Mouse (Mus musculus): ENCODE results near the gene Hsd17b2.

Gene Hsd17b2

DNA sequence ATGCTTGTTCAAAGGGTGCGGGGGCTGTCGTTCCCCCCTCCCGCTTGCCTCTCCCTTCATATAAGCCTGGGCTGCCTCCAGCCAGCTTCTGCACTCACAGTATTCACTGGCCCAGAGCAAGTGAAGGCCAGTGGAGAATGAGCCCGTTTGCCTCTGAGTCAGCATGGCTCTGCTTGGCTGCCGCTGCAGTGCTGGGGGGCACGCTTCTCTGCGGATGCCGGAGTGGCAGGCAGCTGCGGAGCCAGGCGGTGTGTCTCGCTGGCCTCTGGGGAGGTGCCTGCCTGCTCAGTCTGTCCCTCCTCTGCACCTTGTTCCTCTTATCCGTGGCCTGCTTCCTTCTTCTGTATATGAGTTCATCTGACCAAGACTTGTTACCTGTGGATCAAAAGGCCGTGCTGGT is at the start of gene Hsd17b2:
Gene Hsd17b2 (plus strand): TSS at position 46 of the 400 bp plus-strand sequence.
- no peak for DNase-seq

DNA sequence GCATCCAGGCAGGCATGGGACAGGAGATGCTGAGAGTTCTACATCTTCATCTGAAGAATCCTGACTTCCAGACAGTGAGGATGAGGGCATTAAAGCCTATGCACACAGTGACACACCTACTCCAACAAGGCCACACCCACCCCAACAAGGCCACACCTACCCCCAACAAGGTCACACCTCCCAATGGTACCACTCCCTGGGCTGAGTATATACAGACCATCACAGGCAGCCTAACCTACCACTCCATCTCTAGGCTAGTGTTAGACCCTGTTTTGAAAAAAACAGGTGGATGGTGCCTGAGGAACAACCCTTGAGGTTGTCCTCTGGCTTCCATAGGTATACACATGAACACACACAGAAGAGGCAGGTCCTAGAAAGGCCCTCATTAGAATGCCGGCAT is 49.4 kb upstream of the Hsd17b2 start:
- DNase-seq = no peak

DNA sequence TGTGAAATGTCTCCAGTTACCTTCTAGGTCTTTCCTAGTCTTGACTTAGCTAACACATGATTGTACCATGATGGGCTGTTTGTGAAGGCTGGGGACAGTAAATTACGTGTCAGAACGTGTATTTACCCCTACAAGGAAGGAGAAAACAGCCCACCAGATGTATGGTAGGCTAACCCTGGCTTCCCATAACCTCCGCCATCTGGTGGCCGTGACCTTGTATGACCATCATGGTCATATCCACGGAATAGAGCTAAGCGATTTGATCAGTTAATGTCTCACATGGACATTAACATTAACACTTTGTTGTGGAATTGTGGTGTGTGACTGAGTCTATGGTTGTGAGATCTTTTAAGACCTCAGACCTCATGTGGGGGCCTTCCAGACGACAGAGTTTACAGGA is 42.7 kb upstream of the Hsd17b2 start:
- no peak for DNase-seq

DNA sequence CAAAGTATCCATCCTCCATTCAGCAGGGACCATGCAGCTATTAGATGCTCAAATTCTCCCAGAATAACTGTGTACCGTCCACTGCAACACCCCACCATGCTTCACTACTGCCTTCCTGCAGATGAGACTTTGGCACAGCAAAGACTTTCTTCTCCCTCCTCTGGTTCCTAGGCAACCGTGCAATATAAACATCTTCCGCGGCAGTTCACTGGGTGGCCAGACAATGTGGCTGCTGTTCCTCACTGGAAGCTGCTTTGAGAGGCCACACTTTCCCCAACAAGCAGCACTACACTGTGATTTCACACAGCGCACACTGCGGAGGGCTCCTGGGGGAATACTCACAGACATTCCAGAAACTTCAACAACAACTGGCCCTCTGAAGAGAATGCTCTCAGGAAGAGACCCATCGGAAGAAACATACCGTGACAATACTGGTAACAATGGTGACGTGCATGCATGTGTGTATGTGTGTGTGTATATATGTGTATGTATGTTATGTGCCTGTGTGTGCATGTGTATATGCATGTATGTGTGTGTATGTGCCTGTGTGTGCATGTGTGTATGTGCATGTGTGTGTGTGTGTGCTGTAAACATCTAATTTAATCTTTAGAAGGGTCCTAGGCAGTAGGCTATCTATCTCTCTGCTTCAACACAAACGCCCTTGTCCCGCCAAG is 41.2 kb upstream of the Hsd17b2 start:
- DNase-seq = no peak

DNA sequence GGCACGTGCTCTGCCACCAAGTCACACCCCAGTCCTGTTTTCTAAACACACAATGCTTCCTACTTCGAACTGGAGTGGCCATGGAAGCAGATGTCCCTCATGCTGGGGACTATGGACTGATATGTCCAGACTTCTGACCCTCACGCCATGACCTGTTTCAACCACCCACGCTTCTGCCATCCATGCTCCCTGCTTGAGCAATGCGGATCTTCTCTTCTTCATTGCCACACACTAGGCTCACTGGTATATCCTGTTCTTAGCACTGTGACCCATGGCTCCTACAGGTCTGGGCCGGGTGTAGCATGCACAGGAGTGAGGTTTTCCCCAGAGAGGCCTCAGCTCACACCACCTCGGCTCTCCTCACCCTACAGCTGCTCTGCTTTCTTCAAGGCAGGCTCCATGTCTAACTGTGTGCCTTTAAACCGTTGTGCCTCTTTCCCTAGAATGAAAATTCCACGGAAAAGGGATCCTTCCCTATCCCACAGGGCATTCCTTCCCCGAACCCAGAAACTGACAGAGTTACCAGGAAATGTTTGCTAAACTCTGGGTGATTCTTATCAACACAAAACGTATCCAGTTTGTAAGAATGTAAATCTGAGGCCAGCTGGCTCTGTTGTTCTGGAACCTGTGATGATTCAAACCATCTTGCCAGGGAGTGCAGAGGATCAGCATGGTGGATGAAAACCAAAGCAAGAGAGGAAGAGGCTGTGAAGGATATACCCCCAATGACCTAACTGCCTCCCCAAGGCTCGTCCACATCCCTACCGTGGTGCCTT is 34.2 kb upstream of the Hsd17b2 start:
- no peak for DNase-seq

DNA sequence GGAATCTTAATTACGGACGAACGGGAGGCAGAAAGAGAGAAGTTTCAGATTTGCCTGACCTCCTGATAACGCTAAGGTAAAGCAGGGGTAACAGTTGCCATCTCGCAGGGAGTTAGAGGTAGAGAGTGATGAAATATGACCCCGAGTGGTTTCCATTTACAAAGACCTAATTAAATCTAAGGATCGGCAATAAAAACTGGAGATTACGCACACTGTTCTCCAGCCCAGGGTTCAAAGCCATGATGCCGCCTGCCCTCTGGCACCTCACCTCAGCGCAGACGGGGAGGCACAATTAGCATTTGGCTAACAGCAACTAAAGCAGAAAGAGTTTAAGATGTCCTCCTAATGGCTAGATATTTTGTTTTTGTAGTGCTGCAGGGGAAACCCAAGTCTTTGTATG is 31.2 kb upstream of the Hsd17b2 start:
- no peak for DNase-seq

DNA sequence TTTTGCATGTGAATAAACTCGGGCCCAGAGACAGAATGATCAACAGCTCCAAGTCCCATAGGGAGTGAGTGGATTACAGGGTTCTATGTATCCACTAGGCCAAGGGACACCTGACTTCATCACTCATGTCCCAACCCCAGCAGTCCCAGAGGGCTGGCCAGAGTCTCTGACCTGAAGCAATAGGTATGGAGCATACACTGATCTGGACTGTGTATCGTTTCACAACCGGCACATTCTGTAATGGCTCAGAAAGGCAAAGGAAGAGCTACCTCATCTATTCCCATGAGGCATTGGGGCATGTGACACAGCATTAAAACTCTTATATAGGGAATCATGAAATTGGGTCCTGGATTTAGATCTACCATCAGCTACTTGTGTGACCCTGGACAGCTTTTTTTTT is 29.1 kb upstream of the Hsd17b2 start:
- DNase-seq = no peak

DNA sequence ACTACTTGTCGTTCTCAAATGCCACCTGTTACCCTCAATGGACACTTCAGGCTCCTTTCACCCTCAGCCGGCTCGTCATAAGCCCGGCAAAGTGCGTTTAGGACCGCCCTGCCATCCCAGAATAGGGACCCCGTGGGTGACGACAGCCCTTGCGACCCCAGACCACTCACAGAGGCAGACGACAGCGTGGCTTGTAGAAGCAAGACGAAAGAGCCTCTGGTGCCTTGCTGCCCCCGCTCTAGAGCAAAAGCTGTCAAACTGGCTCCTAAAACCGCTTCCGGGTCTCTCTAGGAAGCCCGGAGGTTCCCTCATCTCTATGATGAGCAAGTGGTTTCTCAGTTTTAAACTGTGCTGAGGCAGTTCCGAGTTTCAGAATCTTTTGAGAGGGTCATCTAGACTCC is 28.3 kb upstream of the Hsd17b2 start, which contains the start of gene Sdr42e1:
Gene Sdr42e1 (minus strand): TSS at position 260 of the 401 bp plus-strand sequence.
- peak in 1 of 2 experiments; percentile 3 for DNase-seq

DNA sequence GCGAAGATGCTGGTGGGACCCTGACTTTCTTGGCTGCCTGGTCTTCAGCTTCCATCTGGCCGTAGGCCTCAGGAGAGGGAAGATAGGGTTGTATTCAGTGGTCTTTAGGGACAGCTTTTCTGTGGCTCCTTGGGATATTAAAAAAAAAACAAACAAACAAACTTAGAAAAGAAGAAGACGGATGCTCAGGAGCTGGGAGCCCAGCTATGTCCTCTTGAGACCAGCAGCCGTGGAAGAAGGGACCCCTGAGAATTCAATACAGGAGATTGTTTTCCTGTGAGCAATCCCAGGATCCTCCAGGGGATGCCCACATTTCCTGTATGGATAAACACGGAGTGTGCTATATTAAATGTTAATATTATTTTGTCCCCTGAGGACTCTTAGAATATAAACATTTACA is 26.5 kb upstream of the Hsd17b2 start:
- DNase-seq = no peak

DNA sequence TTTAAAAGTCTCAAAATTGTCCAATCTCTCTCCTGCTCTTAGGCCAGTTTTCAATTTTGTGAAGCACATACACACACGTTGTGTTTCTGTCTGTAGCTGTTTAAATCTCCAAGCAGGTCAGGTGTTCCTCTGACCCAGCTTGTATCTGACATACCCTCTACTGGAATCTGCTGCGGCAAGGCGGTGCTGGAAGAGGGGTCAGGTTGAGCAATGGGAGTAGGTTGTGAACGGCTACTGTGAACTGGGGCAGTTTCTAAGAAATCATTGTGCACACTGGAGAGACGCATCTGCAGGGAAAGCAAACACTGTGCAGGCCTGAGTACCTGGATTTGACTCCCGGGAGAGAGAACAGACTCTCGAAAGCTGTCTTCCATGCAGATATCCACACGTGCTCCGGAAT is 25.2 kb upstream of the Hsd17b2 start:
- no peak for DNase-seq

DNA sequence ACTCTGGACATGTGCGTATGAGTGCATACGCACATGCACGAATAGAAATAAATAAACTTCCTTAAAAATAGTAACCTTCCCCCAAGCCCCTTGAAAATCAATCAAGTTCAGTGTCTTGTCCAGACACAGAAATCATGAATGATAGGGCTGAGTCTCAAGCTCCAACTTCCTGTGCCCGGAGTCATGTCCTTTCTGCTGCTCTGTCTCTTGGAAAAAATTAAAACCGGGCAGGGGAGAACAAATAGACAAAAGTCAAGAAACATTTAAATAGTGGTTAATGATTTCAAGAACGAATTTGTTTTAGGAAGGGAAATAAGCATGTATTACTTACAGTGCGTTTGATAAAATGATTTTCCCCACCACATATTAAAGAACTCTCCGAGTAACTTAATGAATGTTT is 24.7 kb upstream of the Hsd17b2 start:
- DNase-seq = no peak

DNA sequence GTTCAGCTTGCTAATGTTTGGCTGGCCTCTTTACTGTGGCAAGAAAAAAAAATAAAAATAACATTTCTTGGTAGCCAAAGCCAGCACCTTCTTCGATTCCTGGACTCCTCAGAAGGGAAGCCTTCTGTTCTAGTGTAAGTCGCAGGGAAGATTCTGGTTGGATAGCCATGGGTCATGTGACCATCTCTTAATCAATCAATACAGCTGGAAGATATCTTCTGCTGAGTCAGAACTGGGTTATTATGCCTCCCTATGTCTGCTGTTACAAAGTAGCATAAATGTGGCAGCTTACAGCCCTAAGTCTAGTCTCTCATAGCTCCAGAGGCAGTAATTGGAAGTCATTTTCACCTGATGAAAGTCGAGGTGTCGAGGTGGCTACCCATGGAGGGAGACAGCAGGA is 23.1 kb upstream of the Hsd17b2 start:
- no peak for DNase-seq

DNA sequence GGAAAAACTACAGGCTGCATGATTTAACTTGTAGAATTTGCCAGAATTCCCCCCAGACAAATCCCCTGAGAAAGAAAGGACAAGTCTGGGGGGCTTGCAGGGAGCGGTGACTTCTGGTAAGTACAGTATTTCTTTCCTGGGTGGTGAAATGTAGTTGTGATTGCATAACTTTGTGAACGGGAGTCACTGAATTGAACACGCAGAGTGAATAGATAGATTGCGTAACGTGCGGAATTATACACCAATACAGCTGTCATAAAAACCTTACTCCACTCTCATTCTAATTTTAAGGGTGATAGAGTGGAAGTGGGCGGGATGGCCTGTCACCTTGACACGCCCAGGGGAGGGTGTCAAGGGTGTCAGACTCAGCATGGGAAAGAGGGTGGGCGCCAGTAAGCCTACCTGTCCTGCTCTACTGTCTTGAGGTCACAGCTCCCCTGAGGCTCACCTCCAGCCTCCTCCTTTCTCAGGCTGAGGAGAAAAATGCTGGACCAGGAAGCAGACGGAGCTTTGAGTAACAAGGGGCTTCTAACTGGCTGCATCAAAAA is 17.7 kb upstream of the Hsd17b2 start:
- DNase-seq = no peak

DNA sequence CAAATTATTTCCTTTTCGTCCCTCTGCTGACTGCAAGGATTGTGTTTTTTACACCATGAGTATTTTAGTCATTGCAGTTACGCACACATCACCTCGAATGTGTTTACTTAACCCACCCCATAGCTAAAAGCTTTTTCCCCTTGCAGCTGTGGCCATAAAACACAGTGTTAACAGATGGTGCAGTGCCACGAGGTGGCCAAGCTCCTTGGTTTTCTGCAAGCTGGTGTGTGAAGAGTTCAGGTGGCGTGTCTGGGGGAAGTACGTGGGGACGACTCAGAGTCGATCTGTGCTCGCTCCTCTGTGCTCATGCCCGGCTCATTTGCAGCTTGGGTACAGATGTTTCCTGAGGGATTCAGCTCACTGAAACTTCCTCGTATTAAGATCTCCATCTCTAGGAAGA is 17.2 kb upstream of the Hsd17b2 start:
- DNase-seq = no peak

DNA sequence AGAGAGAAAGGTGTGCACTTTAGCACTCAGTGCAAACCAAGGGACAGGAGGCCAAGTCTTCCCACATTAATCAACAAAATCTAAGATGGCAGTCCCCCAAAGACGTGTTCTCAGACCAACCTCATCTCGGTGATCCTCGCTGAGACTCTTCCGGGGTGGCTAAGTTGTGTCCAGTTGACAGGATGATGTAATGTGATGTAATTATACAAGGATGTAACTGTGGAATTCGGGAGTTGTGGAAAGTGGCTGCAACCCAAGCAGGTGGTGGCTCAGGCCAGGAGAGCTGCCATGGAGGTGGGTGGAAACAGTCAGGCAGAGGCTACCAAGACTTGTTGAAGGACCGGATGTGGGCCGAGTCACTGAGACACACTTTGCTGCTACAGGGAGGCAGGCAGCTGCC is 13.8 kb upstream of the Hsd17b2 start:
- DNase-seq = no peak

DNA sequence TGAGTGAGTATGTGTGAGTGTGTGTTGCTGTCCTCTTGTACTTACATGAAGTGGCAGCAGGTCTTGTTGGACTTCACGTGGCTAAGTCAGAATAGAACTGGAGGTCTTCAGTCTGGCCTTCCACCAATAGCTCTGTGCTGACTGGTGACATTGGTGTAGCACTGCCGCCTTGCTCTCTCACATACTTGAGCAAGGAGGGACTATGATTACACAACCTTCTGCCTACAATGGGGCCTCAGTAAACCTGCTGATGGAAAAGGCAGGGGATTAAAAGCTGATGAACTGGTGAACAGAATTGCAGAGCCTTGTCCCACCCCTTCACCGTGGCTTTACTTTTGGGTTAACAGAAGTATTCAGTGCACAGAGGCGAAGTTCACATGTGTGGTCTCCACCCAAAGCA is 9.6 kb upstream of the Hsd17b2 start:
- DNase-seq = no peak

DNA sequence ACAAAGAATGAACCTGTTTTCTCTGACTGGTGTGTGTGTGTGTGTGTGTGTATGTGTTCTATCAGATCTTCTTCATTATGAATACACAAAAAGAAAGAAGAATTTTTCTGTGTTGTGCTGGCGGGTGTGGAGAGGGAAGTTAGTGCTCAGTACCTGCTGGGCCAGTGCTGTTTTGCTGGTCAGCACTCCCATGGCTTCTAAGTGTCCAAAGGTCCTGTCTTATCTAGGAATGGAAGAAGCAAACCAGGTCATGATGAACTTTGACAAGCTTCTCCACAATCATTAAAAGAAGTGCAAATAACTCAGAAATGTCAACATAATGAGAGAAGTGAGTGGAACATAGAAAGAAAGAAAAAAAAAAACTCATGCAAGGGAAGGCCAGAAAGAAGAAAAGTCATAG is 6.1 kb upstream of the Hsd17b2 start:
- no peak for DNase-seq

DNA sequence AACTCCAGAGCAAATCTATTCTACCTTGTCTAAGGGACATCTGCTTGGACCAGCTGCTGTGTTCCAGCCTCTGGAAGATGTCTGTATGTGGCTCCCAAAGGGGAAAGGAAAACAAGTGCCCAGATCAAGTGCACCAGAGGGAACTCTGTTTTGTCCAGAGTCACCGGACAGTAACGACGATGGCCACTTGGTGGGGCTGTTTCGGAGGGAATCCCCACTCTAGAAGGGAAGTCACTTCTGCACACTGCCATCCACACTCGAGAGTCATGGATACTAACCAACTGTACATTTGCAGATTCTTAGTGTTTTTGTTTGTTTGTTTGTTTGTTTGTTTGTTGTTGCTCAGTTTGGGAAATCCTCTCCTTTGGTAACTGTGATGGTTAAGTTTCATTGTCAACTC is 4.5 kb upstream of the Hsd17b2 start:
- peak; percentile 15 to 40 for DNase-seq

DNA sequence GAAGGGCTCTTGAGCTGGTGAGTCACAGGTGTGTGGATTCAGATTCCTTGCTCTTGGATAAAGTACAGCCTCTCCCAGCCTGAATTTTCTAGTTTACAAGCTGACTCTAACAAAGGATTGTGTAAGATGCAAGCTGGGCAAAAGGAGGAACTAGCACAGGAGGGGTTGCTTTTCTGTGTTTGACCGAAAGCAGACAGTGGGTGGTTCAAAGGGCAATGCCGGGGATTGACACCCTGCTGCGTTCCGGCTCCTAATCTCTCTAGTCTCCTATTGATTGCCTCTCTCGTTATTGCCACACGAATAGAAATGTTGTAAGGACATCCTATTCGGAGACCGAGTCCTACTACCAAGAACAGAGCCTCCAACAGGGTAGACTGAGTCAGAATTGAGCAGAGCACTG is 1.0 kb upstream of the Hsd17b2 start:
- DNase-seq = no peak

DNA sequence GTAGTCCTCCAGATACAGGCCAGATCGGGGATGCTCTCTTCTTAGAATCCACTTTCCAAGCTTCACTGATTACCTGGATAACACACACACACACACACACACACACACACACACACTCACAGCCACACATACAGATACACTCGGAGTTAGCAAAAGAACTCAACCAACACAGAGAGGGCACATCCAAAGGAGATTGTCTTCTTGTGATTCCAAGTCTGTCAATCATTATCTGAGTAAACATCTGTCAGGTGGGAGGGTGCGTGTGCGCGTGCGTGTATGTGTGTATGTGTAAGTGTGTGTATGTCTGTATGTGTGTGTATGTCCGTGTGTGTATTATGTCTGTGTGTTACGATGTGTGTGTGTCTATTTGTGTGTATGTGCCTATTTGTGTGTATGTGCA is 458 bp upstream of the Hsd17b2 start:
- DNase-seq = no peak

DNA sequence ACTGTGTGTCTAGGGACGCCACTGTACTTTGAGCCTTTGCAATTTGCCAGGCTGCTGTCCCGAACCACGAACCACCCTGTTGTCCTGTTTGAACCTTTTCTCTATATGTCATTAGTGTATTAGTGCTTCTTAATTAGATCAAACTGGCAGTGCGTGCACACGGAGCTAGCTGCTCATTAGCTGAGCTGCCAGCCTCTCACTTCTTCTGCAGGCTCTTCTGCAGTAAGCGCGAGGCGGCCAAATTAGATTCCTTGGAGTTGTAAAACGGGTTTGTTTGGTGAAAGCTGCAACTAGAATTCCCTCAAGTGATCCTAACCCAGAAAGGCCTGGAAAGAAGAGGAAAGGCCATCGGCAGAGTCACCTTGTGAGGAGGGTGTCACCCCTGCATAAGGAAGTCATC is 997 bp downstream of the Hsd17b2 start:
- no peak for DNase-seq

DNA sequence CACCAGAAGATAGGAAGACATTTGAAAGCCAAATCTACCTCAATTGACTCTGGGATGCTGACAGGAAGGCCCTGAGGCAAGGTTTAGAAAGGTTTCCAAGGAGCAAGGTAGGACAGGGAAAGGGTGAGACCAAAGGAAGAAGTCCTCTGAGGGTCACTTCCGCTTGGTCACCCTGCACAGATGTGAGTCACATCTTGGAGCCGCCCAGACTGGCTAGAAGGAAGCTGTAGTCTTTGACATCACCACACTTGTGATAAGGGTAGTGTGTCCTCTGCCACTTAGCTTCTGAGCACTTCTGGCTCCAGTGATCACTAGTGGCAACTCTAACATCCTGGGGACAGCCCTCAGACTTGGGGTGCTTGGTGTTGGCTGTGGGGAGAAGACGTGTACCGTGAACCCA is 4.4 kb downstream of the Hsd17b2 start:
- DNase-seq = no peak

DNA sequence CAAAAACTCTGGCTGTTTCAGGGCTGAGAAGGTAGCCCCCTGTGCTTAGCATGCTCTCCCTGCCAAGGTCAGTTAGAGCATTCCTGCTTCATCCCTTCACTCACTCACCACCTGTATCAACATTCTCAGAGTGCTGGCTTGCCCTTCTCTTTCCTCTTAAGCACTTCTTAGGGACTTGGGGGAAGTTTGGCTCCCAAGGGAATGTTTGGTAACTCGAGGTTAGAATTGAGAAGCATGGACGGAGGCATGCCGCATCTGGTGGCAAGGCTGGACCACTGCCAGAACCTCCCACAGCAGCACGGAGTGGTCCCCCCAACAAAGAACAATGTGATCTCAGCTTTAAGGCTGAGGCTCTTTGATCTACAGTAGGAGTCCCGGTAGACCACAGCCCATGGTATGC is 10.5 kb downstream of the Hsd17b2 start:
- no peak for DNase-seq

DNA sequence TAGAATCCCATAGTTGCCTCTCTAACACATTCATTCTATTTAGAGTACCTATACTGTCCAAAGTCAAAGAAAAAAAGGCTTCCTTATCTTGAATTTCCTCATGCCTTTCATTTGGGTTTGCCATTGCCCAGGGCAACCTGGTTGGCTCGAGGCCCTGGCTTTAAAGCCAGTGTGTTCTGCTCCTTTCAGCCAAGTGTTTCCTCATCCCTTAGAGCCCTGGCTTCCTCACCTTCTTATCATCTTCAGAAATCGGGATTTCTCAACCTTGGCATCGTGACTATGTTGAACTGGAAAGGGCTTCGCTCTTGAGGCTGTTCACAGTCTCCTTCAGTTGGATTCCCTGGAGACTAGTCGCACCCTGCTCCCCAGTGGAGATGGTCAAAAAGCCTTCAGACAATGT is 12.9 kb downstream of the Hsd17b2 start:
- no peak for DNase-seq

Measured in cerebellum, adult 18-20 months (tissue).